Mouse (Mus musculus) ES-Bruce4 (cell line): Measurements from ENCODE around the gene Kansl1l.

ENCODE experiments used
- CTCF ChIP-seq: IDR thresholded peaks from one replicate; pipeline ENCODE4 v1.8.1; 2011; ENCODE audit warnings: low read depth, low read length
- EP300 ChIP-seq: IDR thresholded peaks from 2 replicates; pipeline ENCODE4 v1.6.1; 2011; ENCODE audit warnings: low read depth, low read length; ENCODE audit not compliant: insufficient read depth

- TF ChIP-seq CTCF, result no peak
- TF ChIP-seq EP300, result no peak
These were observed 35.1 kb downstream of the Kansl1l start for GRCm38 (mm10) chr1:66782296-66782695.
